Mouse (Mus musculus): ENCODE data around the gene Slc16a12. TPM values are rescaled to one million over a fixed set of nuclear protein-coding genes. Genes with fewer than 3 reads are reported as not detected.
A peak's percentile ranks its signal among the peaks of the same experiment; 100 is the strongest.
"Not testable (repeated sequence)": the region's sequence is repeated elsewhere in the genome, so short reads cannot be mapped to it uniquely, and the experiment has no call there.

The Slc16a12 gene
- 1 to 10 TPM; 2.5 to 2.8 TPM for total RNA-seq (2021)
- long read RNA-seq, experiment 1, full-length matches to known transcripts = 5 of 6 reads
- long read RNA-seq, experiment 1, partial matches to known transcripts = 0 of 6 reads
- long read RNA-seq, experiment 1, other reads (novel, unspliced or antisense) = 1 of 6 reads
- long read RNA-seq, experiment 2, full-length matches to known transcripts = 2 of 4 reads
- long read RNA-seq, experiment 2, partial matches to known transcripts = 0 of 4 reads
- long read RNA-seq, experiment 2, other reads (novel, unspliced or antisense) = 2 of 4 reads

DNA sequence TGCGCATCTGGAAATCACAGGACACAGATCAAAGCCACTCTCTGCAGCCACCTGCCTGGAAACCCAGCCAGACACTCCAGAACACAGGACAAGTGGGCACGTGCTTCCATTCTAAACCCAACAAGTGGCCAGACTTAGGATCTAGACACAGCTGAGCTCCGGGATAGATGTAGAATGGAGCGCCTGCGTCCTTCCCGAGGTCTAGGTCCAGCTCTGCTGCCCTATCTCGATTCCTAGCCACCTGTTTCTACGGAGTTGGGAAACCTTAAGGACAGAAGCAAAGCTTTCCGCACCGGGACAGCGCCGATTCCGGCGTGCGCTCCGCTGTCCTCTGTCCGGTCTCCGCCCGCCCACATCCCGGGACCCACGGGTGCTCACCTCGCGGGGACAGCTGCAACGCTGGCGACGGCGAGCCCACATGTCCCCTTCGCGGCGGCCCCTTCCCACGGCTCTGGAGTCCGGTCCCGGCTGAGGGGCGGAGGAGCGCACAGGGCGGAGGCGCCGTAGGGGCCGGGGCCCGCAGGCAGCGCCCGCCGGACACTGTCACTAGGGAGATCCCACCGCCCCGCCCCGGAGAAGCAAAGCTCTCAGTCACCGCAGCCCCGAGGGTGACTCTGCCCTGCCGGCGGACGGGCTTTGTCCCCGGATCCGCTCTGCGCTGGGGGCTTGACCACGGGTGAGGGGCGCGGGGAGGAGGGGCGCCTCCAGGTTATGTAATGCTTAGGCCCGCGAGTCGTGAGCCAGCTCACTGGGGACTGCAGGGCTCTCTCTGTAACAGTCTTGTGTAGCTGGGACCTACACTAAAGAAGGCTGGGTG lies at the start of gene Slc16a12:
Gene Slc16a12, minus strand, starts transcription at position 602 of the 817 bp plus-strand sequence.
- no peak for DNase-seq (ENCODE audit: low spot score in 2 of 2)

- DNase-seq (ENCODE audit: low spot score in 2 of 2) = no peak
Observed at GRCm38 (mm10) chr19:34796396-34796795, 49.3 kb upstream of the Slc16a12 start.

DNA sequence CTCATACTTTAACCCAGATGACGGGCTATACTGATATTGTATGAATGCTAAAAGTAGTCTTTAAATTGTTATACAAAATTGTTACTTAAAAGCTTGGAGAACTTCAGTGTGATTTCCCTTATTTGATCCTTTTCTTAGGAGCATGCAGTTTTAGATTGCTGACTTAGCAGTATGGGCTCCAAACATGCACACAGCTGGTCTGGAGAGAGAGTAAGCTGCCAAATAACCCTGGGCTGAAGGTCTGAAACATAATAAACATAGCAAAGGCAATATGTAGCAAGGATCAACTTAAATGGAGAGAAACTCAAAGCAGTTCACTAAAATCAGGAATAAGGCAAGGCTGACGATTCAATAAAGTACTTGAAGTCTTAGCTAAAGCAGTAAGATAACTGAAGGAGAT lies 35.4 kb upstream of the Slc16a12 start:
- no peak for DNase-seq (ENCODE audit: low spot score in 2 of 2)

- DNase-seq (ENCODE audit: low spot score in 2 of 2) = no peak
Observed at GRCm38 (mm10) chr19:34778993-34779392, 31.9 kb upstream of the Slc16a12 start.

- no peak for DNase-seq (ENCODE audit: low spot score in 2 of 2)
Observed at GRCm38 (mm10) chr19:34778098-34778497, 31.0 kb upstream of the Slc16a12 start.

GRCm38 (mm10) chr19:34772775-34773174 lies 25.7 kb upstream of the Slc16a12 start:
- peak; percentile 51 to 67 for DNase-seq (ENCODE audit: low spot score in 2 of 2)

DNA sequence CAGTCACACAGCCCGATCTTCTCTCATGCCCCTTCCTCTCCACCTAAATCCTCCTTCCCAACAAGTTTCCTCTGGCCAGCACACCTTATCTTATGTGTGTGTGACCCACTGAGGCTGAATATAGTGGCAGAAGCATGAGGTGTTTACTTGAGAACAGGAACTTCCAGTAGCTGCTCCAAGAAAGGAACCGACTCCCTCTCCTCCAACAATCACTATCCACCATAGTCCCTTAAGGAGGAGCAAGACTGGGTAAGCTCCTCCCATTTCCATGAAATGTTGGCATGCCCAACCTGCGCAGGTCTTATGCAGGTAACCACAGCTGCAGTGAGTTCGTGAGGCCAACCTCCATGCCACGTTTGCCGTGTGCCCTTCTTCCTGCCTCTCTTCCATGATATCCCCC lies 23.7 kb upstream of the Slc16a12 start:
- no peak for DNase-seq (ENCODE audit: low spot score in 2 of 2)

DNA sequence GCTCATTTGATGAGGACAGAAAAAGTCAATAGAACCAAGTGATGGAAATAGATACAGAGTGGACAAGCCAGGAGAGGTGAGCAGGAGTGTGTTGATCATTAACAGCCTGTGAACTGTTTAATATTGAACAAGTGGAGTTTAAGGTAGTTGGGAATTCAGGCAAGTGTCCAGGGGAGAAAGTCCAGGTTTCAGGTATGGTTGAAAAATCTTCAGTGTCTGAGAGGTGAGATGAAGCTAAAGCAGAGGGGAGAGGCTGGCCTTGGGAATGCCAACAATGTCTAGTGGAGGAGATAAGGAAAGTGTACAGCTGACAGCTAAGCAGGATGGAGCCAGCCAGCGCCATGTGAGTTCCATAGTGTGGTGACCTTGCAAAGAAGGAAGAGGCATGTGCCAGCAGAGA lies 11.7 kb upstream of the Slc16a12 start:
- DNase-seq (ENCODE audit: low spot score in 2 of 2) = no peak

DNA sequence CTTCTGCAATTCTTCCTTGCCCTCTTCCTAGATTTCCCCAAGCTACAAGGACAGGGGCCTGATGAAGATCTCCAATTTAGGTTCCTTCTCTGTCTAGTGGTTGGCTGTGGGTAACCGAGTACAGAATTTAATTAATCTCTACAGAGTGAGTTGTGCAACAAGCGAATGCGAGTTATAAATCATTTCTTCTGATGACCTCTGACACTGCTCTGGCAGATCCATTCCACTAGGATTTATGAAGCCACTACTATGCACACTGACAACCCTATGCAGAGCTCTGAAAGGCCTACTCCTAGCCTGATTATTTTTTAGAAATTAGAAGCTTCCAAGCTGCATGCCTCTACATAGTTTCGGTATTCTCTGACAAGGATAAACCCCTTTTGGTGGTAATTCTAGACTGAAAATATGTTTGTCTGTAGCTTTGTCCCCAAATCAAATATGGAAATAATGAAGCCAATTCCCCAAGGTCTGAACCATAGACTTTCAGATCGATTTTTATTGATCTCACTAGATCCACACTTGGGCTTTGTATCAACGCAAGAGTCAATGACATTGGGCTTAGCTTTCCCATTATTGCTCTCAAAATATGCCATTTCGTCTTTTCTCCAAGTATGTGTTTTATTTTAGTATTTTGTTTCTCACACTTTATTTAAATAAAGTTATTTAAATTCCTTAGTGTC lies 9.6 kb upstream of the Slc16a12 start:
- DNase-seq (ENCODE audit: low spot score in 2 of 2) = no peak

DNA sequence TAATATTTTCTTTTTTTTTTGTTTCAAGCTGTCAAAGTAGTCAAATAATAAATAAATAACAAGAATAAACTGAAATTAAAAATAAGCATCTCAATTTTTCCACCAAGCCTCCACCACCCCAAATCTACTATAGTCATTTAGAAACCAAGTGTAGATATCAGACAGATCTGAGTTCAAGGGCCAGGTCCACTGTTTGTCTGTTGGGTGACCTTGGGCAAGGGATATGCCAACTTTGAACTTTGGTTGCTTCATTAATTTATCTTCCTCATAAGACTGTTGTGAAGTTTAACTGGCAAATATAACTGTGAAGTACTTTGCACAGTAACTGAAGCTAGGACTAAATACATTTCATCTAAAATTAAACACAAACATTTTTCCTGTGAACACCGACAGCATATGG lies 8.6 kb upstream of the Slc16a12 start:
- no peak for DNase-seq (ENCODE audit: low spot score in 2 of 2)

- DNase-seq (ENCODE audit: low spot score in 2 of 2) = no peak
Observed at GRCm38 (mm10) chr19:34753243-34753642, 6.2 kb upstream of the Slc16a12 start.

- DNase-seq (ENCODE audit: low spot score in 2 of 2) = no peak
Observed at GRCm38 (mm10) chr19:34752391-34753092, 5.5 kb upstream of the Slc16a12 start.

DNA sequence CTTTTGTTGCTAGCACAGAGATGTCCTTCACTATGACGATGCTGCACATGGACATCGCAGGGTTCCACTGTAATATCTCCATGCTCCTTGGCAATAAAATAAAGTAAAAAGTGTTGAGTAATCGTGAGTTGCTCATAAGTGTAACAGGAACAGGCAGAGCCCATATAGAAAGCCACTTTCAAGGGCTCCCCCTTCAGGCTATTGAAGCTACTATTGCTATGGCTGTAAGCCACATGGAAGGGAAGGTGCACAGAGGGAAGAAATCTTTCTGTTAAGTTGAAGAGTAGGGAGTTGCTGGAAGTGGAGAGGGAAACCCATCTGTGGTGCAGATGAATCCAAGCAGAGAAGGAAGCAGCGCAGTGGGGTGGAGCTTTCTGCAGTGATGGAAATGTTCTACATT lies 4.1 kb upstream of the Slc16a12 start:
- peak in 1 of 2 experiments; percentile 10 for DNase-seq (ENCODE audit: low spot score in 2 of 2)

- no peak for DNase-seq (ENCODE audit: low spot score in 2 of 2)
Observed at GRCm38 (mm10) chr19:34748992-34749391, 1.9 kb upstream of the Slc16a12 start.

GRCm38 (mm10) chr19:34747969-34748368 lies 880 bp upstream of the Slc16a12 start:
- not testable (repeated sequence) for DNase-seq (ENCODE audit: low spot score in 2 of 2)

- DNase-seq (ENCODE audit: low spot score in 2 of 2) = no peak
Observed at GRCm38 (mm10) chr19:34746201-34746600, 888 bp downstream of the Slc16a12 start.

- DNase-seq (ENCODE audit: low spot score in 2 of 2) = no peak
Observed at GRCm38 (mm10) chr19:34745012-34745411, 2.1 kb downstream of the Slc16a12 start.

DNA sequence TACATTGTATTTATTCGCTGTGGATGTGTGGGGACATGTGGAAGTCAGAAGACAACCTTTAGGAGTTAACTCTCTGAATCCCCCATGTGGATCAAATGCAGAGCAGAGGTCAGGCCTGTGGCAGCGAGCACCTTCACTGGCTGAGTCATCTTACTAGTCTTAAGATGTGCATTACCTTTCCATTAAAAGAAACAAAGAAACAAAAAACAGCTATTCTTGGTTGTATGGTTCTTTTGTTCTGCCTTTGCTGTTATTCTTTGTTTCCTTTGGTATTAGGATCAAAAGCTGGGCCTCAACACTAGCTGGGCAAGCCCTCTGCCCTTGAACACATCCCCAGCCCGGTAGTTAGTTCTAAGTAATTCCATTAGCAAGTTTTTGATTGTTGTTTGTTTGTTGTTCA lies 9.2 kb downstream of the Slc16a12 start:
- DNase-seq (ENCODE audit: low spot score in 2 of 2) = no peak

- no peak for DNase-seq (ENCODE audit: low spot score in 2 of 2)
Observed at GRCm38 (mm10) chr19:34735900-34736299, 11.2 kb downstream of the Slc16a12 start.

DNA sequence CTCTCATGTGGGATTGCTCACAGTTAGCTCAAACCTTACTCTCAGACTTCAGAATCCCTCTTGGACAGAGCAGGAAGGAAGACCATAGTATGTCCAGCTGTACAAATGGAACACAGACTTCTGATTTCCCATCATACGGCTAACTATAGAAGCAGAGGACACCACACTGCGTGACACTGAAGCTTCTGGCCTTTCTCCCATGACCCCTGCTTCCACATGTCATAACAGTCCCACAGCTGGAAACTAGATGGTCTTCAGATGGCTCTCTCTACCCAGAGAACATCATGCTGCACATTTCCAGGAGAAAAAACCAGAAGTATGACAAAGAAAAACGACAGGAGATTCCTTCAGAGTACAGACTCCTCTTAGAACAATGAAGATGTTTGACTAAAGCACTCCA lies 14.1 kb downstream of the Slc16a12 start:
- no peak for DNase-seq (ENCODE audit: low spot score in 2 of 2)

DNA sequence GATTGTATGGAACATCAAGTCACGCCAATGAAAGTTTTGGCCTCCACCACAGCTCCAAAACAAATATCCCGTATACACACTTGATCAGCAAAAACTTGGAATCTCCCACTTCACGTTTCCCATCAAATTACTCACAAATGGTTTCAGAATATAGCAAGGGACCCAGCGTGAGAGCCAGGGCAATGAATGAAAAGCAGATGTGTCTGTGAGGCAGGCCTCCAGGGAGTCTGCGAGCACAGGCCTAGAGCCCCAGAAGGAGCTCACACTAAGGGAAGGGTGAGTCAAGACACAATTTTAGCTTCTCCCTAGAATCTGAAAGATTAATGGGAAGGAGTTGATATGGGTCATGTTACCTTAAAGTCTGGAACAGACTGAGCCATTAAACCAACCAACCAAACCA lies 15.7 kb downstream of the Slc16a12 start:
- DNase-seq (ENCODE audit: low spot score in 2 of 2) = no peak
